13 mouse cellular contexts compared by ENCODE assay signal in genomic region chr7:139295653-139296052, GRCm38 (mm10). TPM values are rescaled to one million over a fixed set of nuclear protein-coding genes. Genes with fewer than 3 reads are reported as not detected.
A peak's percentile ranks its signal among the peaks of the same experiment; 100 is the strongest.
DNase-seq lines count a peak whose midpoint lies in the region; ATAC-seq and TF ChIP-seq lines count a peak whose summit lies in the region.
"Had no signal": no experiment of that assay in that cellular context is flagged by ENCODE, and none has a peak within 500 bp of the region (broad histone marks: within the 10 kb centered on the region; RNA-seq: fewer than 3 reads in every experiment).

No protein-coding gene starts in this region.

- peaks cover 8% of the 10 kb centered on the region; the same call in 1 of the 2 replicates for H3K4me1 ChIP-seq in kidney, postnatal 0 days (replicated peaks; ENCODE audit: insufficient read depth, low read length)
- H3K4me1 ChIP-seq in ES-Bruce4 (ENCODE audit: control insufficient read depth, insufficient read depth, low read length), result peaks cover 31% of the 10 kb centered on the region
- peaks cover 30% of the 10 kb centered on the region for H3K4me1 ChIP-seq in embryonic facial prominence, embryonic 10.5 days

- peak; percentile 25; the same call in 1 of the 2 replicates for TF ChIP-seq EP300 in ES-Bruce4 (IDR thresholded peaks at IDR 0.05; ENCODE audit: insufficient read depth, low read depth, low read length)

- no peak overlapping the region for H3K4me3 ChIP-seq in kidney, postnatal 0 days (replicated peaks; ENCODE audit: low read depth, low read length)
- no peak overlapping the region for H3K4me3 ChIP-seq in ES-Bruce4 (ENCODE audit: low read depth, low read length)
- no peak overlapping the region for H3K4me3 ChIP-seq in embryonic facial prominence, embryonic 10.5 days
- H3K4me3 ChIP-seq: hindbrain, embryonic 13.5 days had no signal

- H3K27me3 ChIP-seq in kidney, postnatal 0 days (ENCODE audit: insufficient read depth, low read length), result no peaks in the 10 kb centered on the region
- no peaks in the 10 kb centered on the region for H3K27me3 ChIP-seq in ES-Bruce4 (ENCODE audit: control insufficient read depth, insufficient read depth, low read length, poor library complexity, severe bottlenecking)
- peaks cover 7% of the 10 kb centered on the region; the same call in 1 of the 2 replicates for H3K27me3 ChIP-seq in embryonic facial prominence, embryonic 10.5 days (replicated peaks; ENCODE audit: low read depth, poor library complexity, severe bottlenecking)

- no peak for TF ChIP-seq CTCF in kidney, postnatal 0 days (IDR thresholded peaks at IDR 0.05; ENCODE audit: low read depth)
- TF ChIP-seq CTCF in ES-Bruce4 (IDR thresholded peaks at IDR 0.05; ENCODE audit: low read depth, low read length), result no peak

- no peaks in the 10 kb centered on the region for H3K36me3 ChIP-seq in kidney, postnatal 0 days (ENCODE audit: insufficient read depth, low read length)
- no peaks in the 10 kb centered on the region for H3K36me3 ChIP-seq in ES-Bruce4 (ENCODE audit: control insufficient read depth, insufficient read depth, low read length, poor library complexity, severe bottlenecking)
- no peaks in the 10 kb centered on the region for H3K36me3 ChIP-seq in embryonic facial prominence, embryonic 10.5 days (replicated peaks)
- H3K36me3 ChIP-seq: hindbrain, embryonic 13.5 days had no signal

- ATAC-seq in kidney, postnatal 0 days (replicated peaks; ENCODE audit: low FRiP score, low read depth), result 0 out of 2 replicates have a peak, but pooled peaks have one; percentile 13
- peak; percentile 86 for ATAC-seq in megakaryocyte, adult 5-6 weeks (ENCODE audit: poor library complexity, severe bottlenecking)
- no peak for ATAC-seq in erythroid progenitor cell, adult 5-6 weeks (replicated peaks; ENCODE audit: low FRiP score, poor library complexity, severe bottlenecking)
- ATAC-seq: midbrain, embryonic 16.5 days had no signal

- 87% methylated on average over 1 of the region's 1 CpGs for WGBS in kidney, postnatal 0 days
- 76% methylated on average over 1 of the region's 1 CpGs for WGBS in embryonic facial prominence, embryonic 10.5 days

- H3K27ac ChIP-seq in kidney, postnatal 0 days, result no peak overlapping the region
- H3K27ac ChIP-seq in ES-Bruce4 (ENCODE audit: insufficient read depth, low read length), result 0 out of 2 replicates have a peak overlapping the region, but pooled peaks have one; percentile 26
- peak overlapping the region; percentile 35; the same call in 1 of the 2 replicates for H3K27ac ChIP-seq in embryonic facial prominence, embryonic 10.5 days (replicated peaks)
- H3K27ac ChIP-seq: hindbrain, embryonic 13.5 days had no signal

- no peaks in the 10 kb centered on the region for H3K9me3 ChIP-seq in kidney, postnatal 0 days (replicated peaks; ENCODE audit: low read length)
- H3K9me3 ChIP-seq in ES-Bruce4 (replicated peaks; ENCODE audit: control insufficient read depth, insufficient read depth, low read length, poor library complexity, severe bottlenecking), result no peaks in the 10 kb centered on the region
- H3K9me3 ChIP-seq in embryonic facial prominence, embryonic 10.5 days, result no peaks in the 10 kb centered on the region
- H3K9me3 ChIP-seq: hindbrain, embryonic 13.5 days had no signal

- DNase-seq in kidney, postnatal 0 days (ENCODE audit: low spot score), result no peak
- no peak for DNase-seq in kidney, postnatal 25 days
- no peak for DNase-seq in embryonic facial prominence, embryonic 10.5 days (ENCODE audit: low spot score)
- DNase-seq in urinary bladder, adult 2 months (ENCODE audit: low spot score), result no peak
- DNase-seq in left cerebral cortex, postnatal 10 days (ENCODE audit: extremely low spot score in 1 of 2, low spot score in 2 of 2), result no peak
- DNase-seq: gastrocnemius, postnatal 14 days; retina, postnatal 1 day; thymus, adult 18-20 months had no signal

- no peak for TF ChIP-seq POLR2A in ES-Bruce4 (IDR thresholded peaks at IDR 0.05; ENCODE audit: insufficient read depth, low read length)

- intact Hi-C loops in left cerebral cortex, postnatal 10 days (cut with DNase I), result loop anchor here (5.0 kb wide), 2 partner anchors 88 to 173 kb away; no protein-coding TSS in a partner anchor

- no peak overlapping the region for H3K9ac ChIP-seq in kidney, postnatal 0 days (ENCODE audit: low read depth, low read length)
- H3K9ac ChIP-seq in ES-Bruce4 (ENCODE audit: low read depth, poor library complexity, severe bottlenecking), result no peak overlapping the region
- H3K9ac ChIP-seq: hindbrain, embryonic 13.5 days had no signal

- no peak overlapping the region for H3K4me2 ChIP-seq in kidney, postnatal 0 days (ENCODE audit: low read length)
- H3K4me2 ChIP-seq: hindbrain, embryonic 13.5 days had no signal

RNA-seq across cellular contexts. Expression of gene Pwwp2b, which starts 47.4 kb away (rescaled TPM):
- 9.4 and 10.2 TPM in 2 replicates for polyA plus RNA-seq in kidney, postnatal 0 days (2015; fragmentation: Nextera tagmentation; extraction: Ambion mirVana)
- polyA plus RNA-seq in ES-Bruce4 (2011; ENCODE audit: insufficient read depth, insufficient read length, low read depth, missing spikeins), result 7.5 and 8.3 TPM in 2 replicates
- polyA plus RNA-seq in embryonic facial prominence, embryonic 10.5 days (2016; fragmentation: Nextera tagmentation; extraction: Ambion mirVana), result 7.1 and 7.6 TPM in 2 replicates
- 3.0 and 3.3 TPM in 2 replicates for total RNA-seq in megakaryocyte, adult 5-6 weeks (2015)
- total RNA-seq in megakaryocyte, adult 5-6 weeks (2017), result 1.8 and 2.6 TPM in 2 replicates
- 32.3 and 35.8 TPM in 2 replicates for polyA plus RNA-seq in urinary bladder, adult 2 months (2012; rRNA removed)
- 10 to 100 TPM in 1 of 2 experiments, 1 to 10 TPM in 1; 8.5 to 11.0 TPM for total RNA-seq in left cerebral cortex, postnatal 10 days (2021)
- total RNA-seq in erythroid progenitor cell, adult 5-6 weeks (2015; ENCODE audit: low replicate concordance), result 2.5 TPM in 1 of 2 replicates, not detected in the other
- total RNA-seq in erythroid progenitor cell, adult 5-6 weeks (2017; ENCODE audit: low replicate concordance), result 0.26 TPM in 1 of 2 replicates, not detected in the other
